Mouse (Mus musculus) liver, embryonic 14.5 days (tissue): ENCODE measurements around the gene Olfr315. TPM values are rescaled to one million over a fixed set of nuclear protein-coding genes. Genes with fewer than 3 reads are reported as not detected.
"Not testable (repeated sequence)": the region's sequence is repeated elsewhere in the genome, so short reads cannot be mapped to it uniquely, and the experiment has no call there.

Source experiments
- ATAC-seq: fragments of 200-750 bp; cut with Nextera tagmentation; 2 replicates; pipeline ENCODE4 v1.8.0; 2017; ENCODE audit warnings: moderate number of reproducible peaks, mild to moderate bottlenecking, moderate library complexity; ENCODE audit not compliant: insufficient read depth
- DNase-seq, 3 experiments: peaks; one replicate each; pipeline ENCODE4 v3.0.0-alpha.2; 2012 to 2013; ENCODE audit warnings: low read depth in 3 of 3, low spot score in 3 of 3
- H3K27ac ChIP-seq: fragments of 300-500 bp; sonication (generic); 2 replicates; pipeline ENCODE4 v1.5.1; 2014; ENCODE audit warnings: moderate library complexity, mild to moderate bottlenecking, control low read depth, inconsistent platforms
- H3K27me3 ChIP-seq: fragments of 300-500 bp; sonication (generic); 2 replicates; pipeline ENCODE4 v1.6.1; 2014; ENCODE audit warnings: mild to moderate bottlenecking, low read length, moderate library complexity; ENCODE audit not compliant: control insufficient read depth, insufficient read depth
- H3K36me3 ChIP-seq: fragments of 300-500 bp; sonication (generic); replicated peaks from 2 replicates; pipeline ENCODE4 v1.6.1; 2014; ENCODE audit warnings: low read depth; ENCODE audit not compliant: control insufficient read depth, insufficient read depth
- H3K4me1 ChIP-seq, 2 experiments: fragments of 200-500 bp in 1 of 2; fragments of 300-500 bp in 1 of 2; sonication (generic) in 1 of 2; replicated peaks; 2 replicates each; pipeline ENCODE4 v1.6.1; 2012 to 2014; ENCODE audit warnings: antibody characterized with exemption in 1 of 2, inconsistent platforms in 1 of 2, low read length in 1 of 2; ENCODE audit not compliant: control insufficient read depth in 2 of 2, insufficient read depth in 2 of 2
- H3K4me2 ChIP-seq: fragments of 300-500 bp; sonication (generic); 2 replicates; pipeline ENCODE4 v1.6.1; 2014; ENCODE audit warnings: low read depth, mild to moderate bottlenecking, control low read depth, moderate library complexity
- H3K4me3 ChIP-seq, 2 experiments: fragments of 200-500 bp in 1 of 2; fragments of 300-500 bp in 1 of 2; sonication (generic) in 1 of 2; 2 replicates each; pipeline ENCODE4 v1.5.1; 2012 to 2014; ENCODE audit warnings: low read depth in 2 of 2, low read length in 2 of 2, mild to moderate bottlenecking in 2 of 2, control low read depth in 1 of 2, inconsistent platforms in 1 of 2, moderate library complexity in 1 of 2; ENCODE audit not compliant: insufficient read depth in 1 of 2
- H3K9ac ChIP-seq: fragments of 300-500 bp; sonication (generic); replicated peaks from 2 replicates; pipeline ENCODE4 v1.6.1; 2014; ENCODE audit warnings: mild to moderate bottlenecking, control low read depth, moderate library complexity
- H3K9me3 ChIP-seq: fragments of 300-500 bp; sonication (generic); 2 replicates; pipeline ENCODE4 v1.6.1; 2016; ENCODE audit warnings: low read length, mixed read lengths; ENCODE audit not compliant: control insufficient read depth
- CTCF ChIP-seq: IDR thresholded peaks from 2 replicates; pipeline ENCODE4 v1.5.1; 2016; ENCODE audit warnings: antibody characterized with exemption, low read depth, control low read depth
- EP300 ChIP-seq: IDR thresholded peaks from 2 replicates; pipeline ENCODE4 v1.6.1; 2016; ENCODE audit warnings: antibody characterized with exemption, low read depth
- WGBS: fragments of 180-500 bp; shearing (Covaris S2); extraction: QIAGEN DNeasy Blood & Tissue Kit; methylation state at CpG from one replicate; pipeline ENCODE4 v1.1.7; 2014; ENCODE audit not compliant: insufficient replicate concordance; 5-methylcytosine and 5-hydroxymethylcytosine counted together
- polyA plus RNA-seq, 2 experiments: library from polyadenylated mRNA; depleted of rRNA in 1 of 2; stranded (reverse) in 1 of 2; unstranded in 1 of 2; fragments of >200 nt; fragmentation: Nextera tagmentation in 1 of 2; extraction: Ambion mirVana in 1 of 2; gene quantifications; 2 replicates each; pipeline versions ENCODE4 v1.2.1 to v1.2.3; 2012 to 2014

The Olfr315 gene
- polyA plus RNA-seq, 2 experiments: not detected

DNA sequence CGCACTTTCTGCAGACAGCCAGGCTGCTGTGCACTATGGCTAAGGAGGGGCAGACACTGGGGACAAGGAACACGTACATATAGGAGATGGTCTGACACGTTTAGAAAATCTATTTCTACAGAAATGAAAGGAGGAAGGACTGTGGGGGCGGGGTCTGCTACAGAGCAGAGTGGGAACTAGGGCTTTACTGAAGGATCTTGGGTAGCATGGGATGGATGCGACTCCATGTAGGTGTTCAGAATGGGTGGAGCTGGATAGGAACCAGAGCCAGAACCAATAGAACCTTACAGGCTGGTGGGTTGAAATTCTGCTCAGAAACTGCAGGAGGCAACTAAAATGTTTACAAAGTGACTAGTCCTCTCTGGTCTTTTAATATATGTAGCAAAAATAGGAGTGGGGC is 26.8 kb downstream of the Olfr315 start:
- no peak for TF ChIP-seq EP300
- TF ChIP-seq CTCF: no peak
- H3K4me3 ChIP-seq: no peak overlapping the region

DNA sequence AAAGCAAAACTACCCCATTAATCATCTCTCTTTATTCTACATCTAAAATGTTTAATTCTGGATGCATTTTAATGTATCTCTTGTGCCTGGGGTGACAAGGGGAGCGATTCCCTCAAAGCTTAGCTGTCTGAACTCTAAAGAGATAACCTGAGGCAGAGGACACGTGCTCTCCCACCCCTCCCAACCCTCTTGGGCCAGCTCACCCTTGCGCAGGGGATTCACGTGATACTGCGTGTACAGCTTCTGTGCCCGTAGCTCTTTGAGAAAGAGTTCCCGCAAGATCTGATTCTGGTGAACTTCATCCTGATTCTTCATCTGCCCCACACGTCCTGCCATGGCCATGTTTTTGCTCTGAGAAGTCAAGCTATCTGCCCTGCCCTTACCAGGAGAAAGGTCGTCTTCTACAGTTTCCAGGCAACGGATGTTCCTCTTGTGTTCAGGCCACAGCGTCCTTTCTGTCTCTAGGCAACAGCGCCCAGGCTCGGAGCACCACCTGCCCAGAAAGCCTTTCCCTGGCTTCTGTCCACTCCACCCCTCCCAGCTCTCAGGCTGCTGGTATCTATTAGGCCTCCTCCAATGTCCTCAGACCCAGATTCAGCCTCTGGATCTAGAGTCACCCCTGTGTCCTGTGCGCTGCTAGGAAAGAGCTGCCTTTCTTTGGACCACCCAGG is 28.7 kb downstream of the Olfr315 start, which contains the start of gene Fam183b:
Gene Fam183b (minus strand): TSS at position 403 of the 671 bp plus-strand sequence.
- H3K4me1 ChIP-seq: no peaks in the 10 kb centered on the region; a peak in 1 of 4 replicates
- no peak within 1 kb of the TSS for H3K9ac ChIP-seq
- H3K9me3 ChIP-seq: no peaks in the 10 kb centered on the region
- ATAC-seq (no peak), DNase-seq (no peak)
- H3K27ac ChIP-seq: no peak within 1 kb of the TSS
- H3K27me3 ChIP-seq: no peaks in the 10 kb centered on the region
- H3K36me3 ChIP-seq: no peaks in the 10 kb centered on the region
- WGBS: 41% methylated on average over 14 of the region's 14 CpGs
- no peak within 1 kb of the TSS for H3K4me3 ChIP-seq
- H3K4me2 ChIP-seq: no peak within 1 kb of the TSS
- TF ChIP-seq EP300: no peak
- no peak for TF ChIP-seq CTCF

More for the DNA sequence above, 26.8 kb downstream of the Olfr315 start:
- Histone ChIP-seq H3K9me3 (no peaks in the 10 kb centered on the region), H3K27me3 (no peaks in the 10 kb centered on the region), H3K27ac (no peak overlapping the region), H3K9ac (no peak overlapping the region), H3K4me2 (no peak overlapping the region), H3K36me3 (no peaks in the 10 kb centered on the region), H3K4me1 (no peaks in the 10 kb centered on the region)
- 42% methylated on average over 5 of the region's 5 CpGs for WGBS
- DNase-seq (no peak), ATAC-seq (no peak)

DNA sequence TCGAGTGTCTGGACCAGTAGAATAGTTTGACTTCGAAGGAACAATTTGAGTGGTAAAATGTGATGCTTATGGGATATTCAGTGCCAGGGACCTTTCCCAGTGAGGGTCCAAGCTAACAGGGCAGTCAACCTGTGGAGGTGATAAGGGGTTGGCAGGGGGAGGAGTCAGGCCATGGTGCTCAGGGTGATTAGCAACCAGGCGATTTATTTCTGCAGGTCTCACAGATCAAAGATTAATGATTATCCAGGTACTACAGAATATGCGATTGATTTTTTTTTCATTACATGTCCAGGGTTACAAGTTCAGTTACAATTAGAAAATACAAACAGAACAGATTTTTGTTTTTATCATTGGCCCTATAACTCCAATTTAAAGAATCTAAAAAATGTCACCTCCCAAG is 30.9 kb downstream of the Olfr315 start:
- TF ChIP-seq CTCF (no peak), EP300 (no peak)
- no peaks in the 10 kb centered on the region for H3K9me3 ChIP-seq
- 50% methylated on average over 4 of the region's 4 CpGs for WGBS
- H3K36me3 ChIP-seq: no peaks in the 10 kb centered on the region
- H3K27me3 ChIP-seq: no peaks in the 10 kb centered on the region
- H3K4me2 ChIP-seq: no peak overlapping the region
- no peaks in the 10 kb centered on the region; a peak in 1 of 4 replicates for H3K4me1 ChIP-seq
- no peak for DNase-seq
- no peak overlapping the region for H3K27ac ChIP-seq
- no peak overlapping the region for H3K9ac ChIP-seq
- no peak overlapping the region for H3K4me3 ChIP-seq
- ATAC-seq: no peak

DNA sequence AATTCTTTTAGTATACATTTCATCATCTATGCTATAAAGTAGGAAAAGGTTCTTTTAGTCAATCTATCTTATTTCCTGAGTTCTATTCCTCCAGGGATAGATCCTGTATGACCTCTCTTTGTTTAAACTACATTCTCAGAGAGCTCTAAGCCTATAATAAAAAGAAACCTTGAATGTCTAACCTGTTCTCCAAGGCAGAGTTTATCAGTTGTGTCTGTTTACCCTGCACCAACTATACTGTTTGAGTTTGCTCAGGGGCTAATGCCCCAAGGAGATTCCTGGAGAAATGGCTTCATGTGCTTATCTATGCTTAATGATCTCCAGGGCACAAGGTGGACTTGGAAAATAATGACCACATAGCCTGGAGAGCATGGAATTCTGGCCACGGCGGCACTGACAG is 31.4 kb downstream of the Olfr315 start:
- ATAC-seq: no peak
- 60% methylated on average over 2 of the region's 2 CpGs for WGBS
- TF ChIP-seq CTCF (no peak), EP300 (no peak)

DNA sequence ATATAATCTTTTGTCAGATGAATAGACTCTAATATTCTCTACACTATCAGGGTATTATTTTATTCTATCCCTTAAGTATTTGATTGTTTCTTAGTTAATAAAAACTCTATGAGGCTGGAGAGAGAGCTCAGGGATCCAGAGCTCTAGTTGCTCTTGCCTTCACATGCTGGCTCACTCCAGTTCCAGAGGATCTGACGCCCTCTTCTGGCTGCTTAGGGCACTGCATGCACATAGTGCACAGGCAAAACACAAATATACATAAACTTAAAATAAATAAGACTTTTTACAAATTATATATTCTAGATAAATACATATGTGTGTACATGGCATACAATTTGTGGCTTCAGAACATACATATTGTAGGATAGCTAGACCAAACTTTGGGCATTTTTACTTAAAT is 39.0 kb downstream of the Olfr315 start:
- Histone ChIP-seq H3K9me3 (no peaks in the 10 kb centered on the region), H3K27me3 (no peaks in the 10 kb centered on the region), H3K4me2 (no peak overlapping the region), H3K27ac (no peak overlapping the region), H3K36me3 (no peaks in the 10 kb centered on the region), H3K4me1 (no peaks in the 10 kb centered on the region), H3K4me3 (no peak overlapping the region), H3K9ac (no peak overlapping the region)
- ATAC-seq: no peak
- DNase-seq: no peak
- WGBS: 0% methylated on average over 1 of the region's 1 CpGs
- TF ChIP-seq EP300 (no peak), CTCF (peak; percentile 67)

More for the DNA sequence above, 31.4 kb downstream of the Olfr315 start:
- H3K27ac ChIP-seq: no peak overlapping the region
- no peaks in the 10 kb centered on the region for H3K27me3 ChIP-seq
- H3K36me3 ChIP-seq: no peaks in the 10 kb centered on the region
- no peak for DNase-seq
- no peak overlapping the region for H3K9ac ChIP-seq
- no peak overlapping the region for H3K4me2 ChIP-seq
- no peaks in the 10 kb centered on the region; a peak in 1 of 4 replicates for H3K4me1 ChIP-seq
- no peak overlapping the region for H3K4me3 ChIP-seq
- H3K9me3 ChIP-seq: no peaks in the 10 kb centered on the region

DNA sequence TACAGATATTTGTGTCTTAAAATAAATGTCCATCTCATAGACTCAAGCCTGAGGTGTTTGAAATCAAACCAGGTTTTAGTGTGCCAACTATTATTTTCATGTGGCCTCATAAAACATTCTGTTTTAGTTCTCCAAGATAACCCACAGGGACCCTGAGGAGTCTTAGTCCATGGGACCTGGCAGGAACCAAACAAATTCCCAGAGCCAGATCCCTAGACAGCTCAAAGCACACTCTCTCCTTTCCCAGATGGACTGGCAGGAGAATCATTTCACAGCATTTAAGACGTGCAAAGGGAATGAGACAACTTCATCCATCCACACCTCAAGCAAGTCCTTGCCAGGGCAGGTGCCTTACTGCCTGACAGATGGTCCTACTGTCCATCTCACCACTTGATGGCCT is 41.7 kb downstream of the Olfr315 start, which contains the start of gene Olfr313:
Gene Olfr313 (plus strand): TSS at position 301 of the 400 bp plus-strand sequence.
- not testable (repeated sequence) for H3K27me3 ChIP-seq, DNase-seq, H3K9ac ChIP-seq, H3K27ac ChIP-seq, H3K4me1 ChIP-seq, H3K4me3 ChIP-seq, H3K9me3 ChIP-seq, ATAC-seq, H3K4me2 ChIP-seq, H3K36me3 ChIP-seq
- WGBS: 26% methylated on average over 1 of the region's 1 CpGs
